Mouse (Mus musculus): ENCODE measurements around the gene Gm45711. TPM values are rescaled to one million over a fixed set of nuclear protein-coding genes. Genes with fewer than 3 reads are reported as not detected.

Gm45711 gene
- total and polyA plus RNA-seq, 3 experiments = not detected

DNA sequence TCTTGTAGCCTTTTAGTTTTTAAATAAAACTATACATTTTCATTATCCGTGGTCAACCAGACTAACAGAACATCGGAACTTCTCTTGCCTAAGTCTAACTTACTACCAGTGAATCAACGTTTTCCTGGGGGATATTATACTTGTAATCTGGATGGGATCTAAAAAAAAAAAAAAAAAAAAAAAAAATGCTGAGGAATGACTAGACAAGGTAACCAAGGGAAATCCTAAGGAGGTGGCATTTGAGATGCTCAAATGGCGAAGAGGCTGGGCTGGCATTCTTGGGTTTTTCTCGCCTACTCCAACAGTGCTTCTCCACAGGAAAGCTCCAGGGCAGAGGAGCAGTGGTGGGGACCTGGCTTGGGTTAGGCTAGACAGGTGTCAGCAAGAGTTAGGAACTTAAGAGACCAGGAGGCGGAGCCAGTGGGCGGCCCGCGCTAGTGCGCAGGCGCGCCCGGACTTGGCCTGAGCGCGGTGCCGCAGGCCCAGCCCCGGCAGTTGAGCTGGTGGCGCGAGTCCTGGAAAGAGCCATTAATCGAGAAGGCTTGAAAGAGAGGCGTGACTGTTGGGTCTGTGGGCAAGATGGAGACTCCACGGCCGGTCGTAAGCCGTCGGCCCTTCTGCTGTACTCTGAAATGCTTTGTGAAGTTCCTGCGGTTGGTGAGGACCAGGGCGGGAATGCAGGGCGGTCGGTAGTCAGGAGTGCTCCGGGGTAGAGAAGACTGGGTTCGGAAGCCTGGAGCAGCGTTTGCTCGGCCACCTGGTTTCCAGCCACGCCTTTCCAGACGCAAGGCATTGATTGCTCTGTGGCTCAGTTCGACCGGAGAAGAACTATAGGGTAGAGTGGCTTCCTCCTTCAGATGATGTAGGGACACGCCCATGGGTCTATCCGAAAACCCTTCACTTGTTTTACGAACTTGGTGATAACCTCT lies 59.2 kb downstream of the Gm45711 start, which contains the start of gene Cklf:
TSS of gene Cklf (plus strand) at position 423 of the 929 bp plus-strand sequence.
- dilution Hi-C loops (cut with MboI; ENCODE audit: extremely low pct_ligation_motif_present, extremely low pct_unique_long_range_greater_than_20kb, low sequenced_read_pairs) = no loop called here

DNA sequence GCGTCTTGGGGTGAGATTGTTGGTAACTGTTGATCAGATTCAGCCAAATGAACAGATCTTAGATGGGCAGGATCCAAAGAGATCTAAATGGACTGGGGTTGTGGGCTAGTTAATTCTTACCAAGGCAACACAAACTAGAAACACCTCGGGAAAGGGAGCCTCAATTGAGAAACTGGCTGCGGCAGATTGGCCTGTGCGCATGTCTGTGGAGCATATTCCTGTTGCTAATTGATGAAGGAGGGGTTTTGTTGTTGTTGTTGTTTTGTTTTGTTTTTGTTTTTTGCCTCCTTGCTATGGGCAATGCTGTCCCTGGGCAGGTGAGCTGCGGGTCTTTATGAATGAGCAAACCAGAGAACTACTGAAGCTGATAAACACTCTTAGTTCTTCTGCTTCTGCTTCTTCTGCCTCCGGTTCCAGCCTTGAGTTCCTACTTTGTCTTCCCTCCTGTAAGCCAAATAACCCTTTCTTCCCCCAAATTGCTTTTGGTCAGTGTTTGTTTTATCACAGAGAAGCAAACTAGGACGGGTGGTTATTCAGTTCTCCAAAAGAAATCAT lies 60.4 kb downstream of the Gm45711 start:
- Histone ChIP-seq H3K4me1 (ENCODE audit: control insufficient read depth in 1 of 2, insufficient read depth in 2 of 2) (peaks cover 7 to 49% of the 10 kb centered on the region in 2 experiments), H3K27ac (ENCODE audit: insufficient read depth, low read depth) (no peak overlapping the region), H3K9me3 (replicated peaks; ENCODE audit: low read length) (no peaks in the 10 kb centered on the region), H3K27me3 (replicated peaks) (no peaks in the 10 kb centered on the region), H3K36me3 (replicated peaks in 1 of 2; ENCODE audit: control insufficient read depth in 1 of 2, insufficient read depth in 1 of 2, low read length in 1 of 2) (peaks cover 3 to 13% of the 10 kb centered on the region in 2 experiments), H3K4me2 (ENCODE audit: insufficient read depth, low read depth, poor library complexity, severe bottlenecking) (no peak overlapping the region), H3K9ac (ENCODE audit: insufficient read depth, low read depth) (no peak overlapping the region), H3K79me2 (replicated peaks; ENCODE audit: control insufficient read depth, extremely low read depth, insufficient read depth, poor library complexity, severe bottlenecking) (peaks cover 2% of the 10 kb centered on the region; the same call in 1 of the 2 replicates), H3K4me3 (replicated peaks in 1 of 3; ENCODE audit: low read depth in 2 of 3, low read length in 2 of 3, poor library complexity in 1 of 3) (no peak overlapping the region)
- DNase-seq (ENCODE audit: extremely low read depth) = no peak
- TF ChIP-seq NELFE (IDR thresholded peaks at IDR 0.05; ENCODE audit: low read depth, low read length) (no peak), IRF4 (IDR thresholded peaks at IDR 0.05; ENCODE audit: low read depth, low read length) (no peak), ZNF384 (IDR thresholded peaks at IDR 0.05; ENCODE audit: low read depth, low read length) (no peak), ELF1 (IDR thresholded peaks at IDR 0.05; ENCODE audit: low read depth, low read length) (no peak), TBP (conservative IDR thresholded peaks at IDR 0.05; ENCODE audit: low read depth, low read length) (no peak), MAZ (IDR thresholded peaks at IDR 0.05; ENCODE audit: low read depth, low read length) (no peak), ETS1 (conservative IDR thresholded peaks at IDR 0.05; ENCODE audit: low read depth, low read length) (no peak), MEF2A (IDR thresholded peaks at IDR 0.05; ENCODE audit: borderline replicate concordance, low read depth, low read length) (no peak)
- in situ Hi-C loops (cut with MboI; ENCODE audit: low pct_ligation_motif_present, low pct_unique_long_range_greater_than_20kb, low sequenced_read_pairs) = loop anchor here (10.0 kb wide), 1 partner anchor 85 kb away; the partner anchor contains the start of gene Cmtm3
- dilution Hi-C loops (cut with MboI; ENCODE audit: extremely low pct_ligation_motif_present, extremely low pct_unique_long_range_greater_than_20kb, low sequenced_read_pairs) = no loop called here

More for the DNA sequence above, 59.2 kb downstream of the Gm45711 start, which contains the start of gene Cklf:
- H3K4me1 ChIP-seq (ENCODE audit: control insufficient read depth in 1 of 2, insufficient read depth in 2 of 2) = peaks cover 7 to 46% of the 10 kb centered on the region in 2 experiments
- TF ChIP-seq TBP (conservative IDR thresholded peaks at IDR 0.05; ENCODE audit: low read depth, low read length) = peak; percentile 82
- peak; percentile 93 for TF ChIP-seq TCF12 (IDR thresholded peaks at IDR 0.05; ENCODE audit: low read depth, low read length)
- peak in 1 of 2 experiments; percentile 35; a peak in 2 of 4 replicates for TF ChIP-seq CTCF (conservative IDR thresholded peaks at IDR 0.05 in 1 of 2, IDR thresholded peaks at IDR 0.05 in 1 of 2; ENCODE audit: low read depth in 2 of 2, low read length in 2 of 2)
- no peak for TF ChIP-seq ZKSCAN1 (IDR thresholded peaks at IDR 0.05; ENCODE audit: borderline replicate concordance, low read depth, low read length)
- TF ChIP-seq MAZ (IDR thresholded peaks at IDR 0.05; ENCODE audit: low read depth, low read length) = no peak
- TF ChIP-seq SMC3 (IDR thresholded peaks at IDR 0.05; ENCODE audit: low read depth, low read length) = no peak; the same call in 1 of the 2 replicates
- no peak for TF ChIP-seq ZC3H11A (IDR thresholded peaks at IDR 0.05; ENCODE audit: low read depth, low read length)
- TF ChIP-seq HCFC1 (IDR thresholded peaks at IDR 0.05; ENCODE audit: low read depth, low read length) = no peak
- no peak for TF ChIP-seq RCOR1 (conservative IDR thresholded peaks at IDR 0.05; ENCODE audit: low read depth, low read length)
- no peak for TF ChIP-seq USF1 (IDR thresholded peaks at IDR 0.05; ENCODE audit: low read depth, low read length)
- no peak for TF ChIP-seq CHD2 (IDR thresholded peaks at IDR 0.05; ENCODE audit: low read length)
- peak; percentile 48; the same call in 1 of the 2 replicates for TF ChIP-seq UBTF (IDR thresholded peaks at IDR 0.05; ENCODE audit: low read depth, low read length)
- TF ChIP-seq ELF1 (IDR thresholded peaks at IDR 0.05; ENCODE audit: low read depth, low read length) = no peak; the same call in 1 of the 2 replicates
- no peak for TF ChIP-seq JUN (IDR thresholded peaks at IDR 0.05; ENCODE audit: insufficient read depth, low read depth, low read length)
- TF ChIP-seq USF2 (conservative IDR thresholded peaks at IDR 0.05; ENCODE audit: low read depth, low read length) = no peak
- no peak; the same call in 1 of the 2 replicates for TF ChIP-seq MEF2A (IDR thresholded peaks at IDR 0.05; ENCODE audit: borderline replicate concordance, low read depth, low read length)
- TF ChIP-seq ZMIZ1 (IDR thresholded peaks at IDR 0.05; ENCODE audit: low read depth, low read length) = peak; percentile 76; the same call in 1 of the 2 replicates
- TF ChIP-seq MXI1 (IDR thresholded peaks at IDR 0.05; ENCODE audit: low read depth, low read length) = peak; percentile 80
- TF ChIP-seq MYC (IDR thresholded peaks at IDR 0.05; ENCODE audit: low read depth, low read length) = peak; percentile 50
- no peak for TF ChIP-seq RAD21 (IDR thresholded peaks at IDR 0.05; ENCODE audit: low read depth, low read length)
- TF ChIP-seq MAFK (IDR thresholded peaks at IDR 0.05; ENCODE audit: insufficient replicate concordance, low read length) = no peak
- TF ChIP-seq E2F4 (IDR thresholded peaks at IDR 0.05; ENCODE audit: insufficient replicate concordance, low read depth, low read length) = peak; percentile 50; the same call in 1 of the 2 replicates
- peak; percentile 79 for TF ChIP-seq SIN3A (IDR thresholded peaks at IDR 0.05; ENCODE audit: low read length)
- TF ChIP-seq KAT2A (IDR thresholded peaks at IDR 0.05; ENCODE audit: insufficient replicate concordance, low read length) = no peak
- no peak for TF ChIP-seq GABPA (IDR thresholded peaks at IDR 0.05; ENCODE audit: insufficient replicate concordance, low read depth, low read length)
- peak; percentile 88 for TF ChIP-seq ZNF384 (IDR thresholded peaks at IDR 0.05; ENCODE audit: low read depth, low read length)
- no peak; the same call in 1 of the 2 replicates for TF ChIP-seq MAX (IDR thresholded peaks at IDR 0.05; ENCODE audit: low read length)
- TF ChIP-seq IRF4 (IDR thresholded peaks at IDR 0.05; ENCODE audit: low read depth, low read length) = peak; percentile 10; the same call in 1 of the 2 replicates
- no peak for TF ChIP-seq CHD1 (IDR thresholded peaks at IDR 0.05; ENCODE audit: low read depth, low read length)
- TF ChIP-seq EP300 (IDR thresholded peaks at IDR 0.05; ENCODE audit: low read length) = no peak
- peak; percentile 90 for TF ChIP-seq NRF1 (IDR thresholded peaks at IDR 0.05; ENCODE audit: low read depth, low read length)
- TF ChIP-seq PAX5 (IDR thresholded peaks at IDR 0.05; ENCODE audit: low read length) = no peak
- no peak for TF ChIP-seq ETS1 (conservative IDR thresholded peaks at IDR 0.05; ENCODE audit: low read depth, low read length)
- TF ChIP-seq POLR2AphosphoS2 (IDR thresholded peaks at IDR 0.05; ENCODE audit: low read depth, low read length) = peak; percentile 70; the same call in 1 of the 2 replicates
- TF ChIP-seq NELFE (IDR thresholded peaks at IDR 0.05; ENCODE audit: low read depth, low read length) = peak; percentile 95
- TF ChIP-seq JUND (conservative IDR thresholded peaks at IDR 0.05; ENCODE audit: low read depth, low read length) = no peak
- TF ChIP-seq BHLHE40 (IDR thresholded peaks at IDR 0.05; ENCODE audit: low read depth, low read length) = no peak
- peak; percentile 96 for TF ChIP-seq POLR2A (IDR thresholded peaks at IDR 0.05; ENCODE audit: low read depth, low read length)
- H3K4me2 ChIP-seq (ENCODE audit: insufficient read depth, low read depth, poor library complexity, severe bottlenecking) = peak within 1 kb of the TSS; percentile 62
- H3K9me3 ChIP-seq (replicated peaks; ENCODE audit: low read length) = no peaks in the 10 kb centered on the region
- peak; percentile 91 for DNase-seq (ENCODE audit: extremely low read depth)
- H3K27ac ChIP-seq (ENCODE audit: insufficient read depth, low read depth) = peak within 1 kb of the TSS; percentile 91
- H3K36me3 ChIP-seq (replicated peaks in 1 of 2; ENCODE audit: control insufficient read depth in 1 of 2, insufficient read depth in 1 of 2, low read length in 1 of 2) = peaks cover 0 to 14% of the 10 kb centered on the region in 2 experiments
- in situ Hi-C loops (cut with MboI; ENCODE audit: low pct_ligation_motif_present, low pct_unique_long_range_greater_than_20kb, low sequenced_read_pairs) = no loop called here
- H3K9ac ChIP-seq (ENCODE audit: insufficient read depth, low read depth) = peak within 1 kb of the TSS; percentile 94
- no peaks in the 10 kb centered on the region for H3K27me3 ChIP-seq (replicated peaks)
- peak within 1 kb of the TSS; percentile 82 to 95 (median 94) for H3K4me3 ChIP-seq (replicated peaks in 1 of 3; ENCODE audit: low read depth in 2 of 3, low read length in 2 of 3, poor library complexity in 1 of 3)
- peaks cover 2% of the 10 kb centered on the region; the same call in 1 of the 2 replicates for H3K79me2 ChIP-seq (replicated peaks; ENCODE audit: control insufficient read depth, extremely low read depth, insufficient read depth, poor library complexity, severe bottlenecking)
